Mouse (Mus musculus) limb, embryonic 14.5 days (tissue): ENCODE measurements around the gene Apoc4. TPM values are rescaled to one million over a fixed set of nuclear protein-coding genes. Genes with fewer than 3 reads are reported as not detected.
"Not testable (repeated sequence)": the region's sequence is repeated elsewhere in the genome, so short reads cannot be mapped to it uniquely, and the experiment has no call there.

ENCODE experiments used
- ATAC-seq: fragments of 200-750 bp; cut with Nextera tagmentation; 2 replicates; pipeline ENCODE4 v1.8.0; 2017; ENCODE audit warnings: low read depth, moderate number of reproducible peaks, moderate TSS enrichment; ENCODE audit not compliant: low FRiP score
- DNase-seq: peaks from one replicate; pipeline ENCODE4 v3.0.0-alpha.2; 2015; ENCODE audit warnings: low spot score
- H3K27ac ChIP-seq: fragments of 300-500 bp; sonication (generic); replicated peaks from 2 replicates; pipeline ENCODE4 v1.5.1; 2014; ENCODE audit warnings: low read depth, mild to moderate bottlenecking, low read length, moderate library complexity, mixed read lengths
- H3K27me3 ChIP-seq: fragments of 300-500 bp; sonication (generic); 2 replicates; pipeline ENCODE4 v1.6.1; 2014; ENCODE audit warnings: low read length, mixed read lengths; ENCODE audit not compliant: control insufficient read depth, insufficient read depth
- H3K36me3 ChIP-seq: fragments of 300-500 bp; sonication (generic); 2 replicates; pipeline ENCODE4 v1.6.1; 2014; ENCODE audit warnings: mild to moderate bottlenecking, low read length, moderate library complexity, mixed read lengths; ENCODE audit not compliant: control insufficient read depth, insufficient read depth
- H3K4me1 ChIP-seq: fragments of 300-500 bp; sonication (generic); 2 replicates; pipeline ENCODE4 v1.6.1; 2014; ENCODE audit warnings: antibody characterized with exemption, low read length, mixed read lengths; ENCODE audit not compliant: control insufficient read depth, insufficient read depth
- H3K4me2 ChIP-seq: fragments of 300-500 bp; sonication (generic); replicated peaks from 2 replicates; pipeline ENCODE4 v1.6.1; 2014; ENCODE audit warnings: low read depth, mild to moderate bottlenecking, low read length, moderate library complexity; ENCODE audit not compliant: severe bottlenecking
- H3K4me3 ChIP-seq: fragments of 300-500 bp; sonication (generic); replicated peaks from 2 replicates; pipeline ENCODE4 v1.5.1; 2014; ENCODE audit warnings: low read length
- H3K9ac ChIP-seq: fragments of 300-500 bp; sonication (generic); 2 replicates; pipeline ENCODE4 v1.6.1; 2014; ENCODE audit warnings: mild to moderate bottlenecking, low read depth, low read length, moderate library complexity; ENCODE audit not compliant: severe bottlenecking
- H3K9me3 ChIP-seq: fragments of 300-500 bp; sonication (generic); 2 replicates; pipeline ENCODE4 v1.6.1; 2016; ENCODE audit warnings: low read length; ENCODE audit not compliant: control insufficient read depth
- POLR2A ChIP-seq: fragments of 200-500 bp; IDR thresholded peaks from 2 replicates; pipeline ENCODE4 v1.8.0; 2012; ENCODE audit warnings: inconsistent platforms, mild to moderate bottlenecking, moderate library complexity, borderline replicate concordance; ENCODE audit not compliant: insufficient read depth, insufficient read length; ENCODE audit errors: extremely low read depth
- WGBS: fragments of 180-500 bp; shearing (Covaris S2); extraction: QIAGEN DNeasy Blood & Tissue Kit; methylation state at CpG from one replicate; pipeline ENCODE4 v1.1.7; 2014; 5-methylcytosine and 5-hydroxymethylcytosine counted together
- polyA plus RNA-seq, 2 experiments: library from polyadenylated mRNA; depleted of rRNA in 1 of 2; stranded (reverse) in 1 of 2; unstranded in 1 of 2; fragments of >200 nt; fragmentation: Nextera tagmentation in 1 of 2; extraction: Ambion mirVana in 1 of 2; gene quantifications; 2 replicates each; pipeline versions ENCODE4 v1.2.1 to v1.2.3; 2012 to 2014

Gene Apoc4
- polyA plus RNA-seq, 2 experiments: 0.14 TPM; not detected in 1

- Histone ChIP-seq H3K4me3 (no peak overlapping the region), H3K27me3 (no peaks in the 10 kb centered on the region), H3K9me3 (no peaks in the 10 kb centered on the region), H3K27ac (no peak overlapping the region), H3K4me2 (no peak overlapping the region), H3K9ac (no peak overlapping the region), H3K36me3 (no peaks in the 10 kb centered on the region), H3K4me1 (no peaks in the 10 kb centered on the region; the same call in 1 of the 2 replicates)
- TF ChIP-seq POLR2A: no peak
- 100% methylated on average over 2 of the region's 2 CpGs for WGBS
- ATAC-seq (no peak), DNase-seq (no peak)
Observed at GRCm38 (mm10) chr7:19688611-19689010, 7.3 kb upstream of the Apoc4 start.

GRCm38 (mm10) chr7:19688101-19688500, 6.8 kb upstream of the Apoc4 start:
- H3K9me3 ChIP-seq: no peaks in the 10 kb centered on the region
- H3K9ac ChIP-seq: no peak overlapping the region
- no peak overlapping the region for H3K4me2 ChIP-seq
- ATAC-seq (no peak), DNase-seq (no peak)
- H3K36me3 ChIP-seq: no peaks in the 10 kb centered on the region
- H3K27ac ChIP-seq: no peak overlapping the region
- no peak overlapping the region for H3K4me3 ChIP-seq
- TF ChIP-seq POLR2A: no peak
- no peaks in the 10 kb centered on the region for H3K27me3 ChIP-seq
- H3K4me1 ChIP-seq: no peaks in the 10 kb centered on the region
- WGBS: 91% methylated on average over 10 of the region's 10 CpGs

GRCm38 (mm10) chr7:19686927-19687583, 5.8 kb upstream of the Apoc4 start:
- H3K4me1 ChIP-seq, DNase-seq, H3K9ac ChIP-seq, H3K27ac ChIP-seq, H3K9me3 ChIP-seq, H3K27me3 ChIP-seq, ATAC-seq, H3K4me2 ChIP-seq, H3K4me3 ChIP-seq, H3K36me3 ChIP-seq: not testable (repeated sequence)
- WGBS: 53% methylated on average over 6 of the region's 8 CpGs

GRCm38 (mm10) chr7:19686521-19686920, 5.2 kb upstream of the Apoc4 start:
- WGBS: 77% methylated on average over 6 of the region's 6 CpGs
- Histone ChIP-seq H3K9ac (no peak overlapping the region), H3K27ac (no peak overlapping the region), H3K9me3 (no peaks in the 10 kb centered on the region), H3K4me2 (no peak overlapping the region), H3K27me3 (no peaks in the 10 kb centered on the region), H3K4me3 (no peak overlapping the region), H3K4me1 (no peaks in the 10 kb centered on the region), H3K36me3 (no peaks in the 10 kb centered on the region)
- ATAC-seq: no peak
- DNase-seq: no peak
- TF ChIP-seq POLR2A: no peak

GRCm38 (mm10) chr7:19685374-19685773, 4.1 kb upstream of the Apoc4 start:
- Histone ChIP-seq H3K27me3 (no peaks in the 10 kb centered on the region), H3K4me1 (no peaks in the 10 kb centered on the region), H3K36me3 (no peaks in the 10 kb centered on the region), H3K4me3 (no peak overlapping the region), H3K9ac (no peak overlapping the region), H3K9me3 (no peaks in the 10 kb centered on the region), H3K4me2 (no peak overlapping the region), H3K27ac (no peak overlapping the region)
- TF ChIP-seq POLR2A: no peak
- ATAC-seq: no peak
- 61% methylated on average over 4 of the region's 4 CpGs for WGBS
- no peak for DNase-seq

- Histone ChIP-seq H3K4me3 (no peak overlapping the region), H3K36me3 (no peaks in the 10 kb centered on the region), H3K27ac (no peak overlapping the region), H3K27me3 (no peaks in the 10 kb centered on the region), H3K9ac (no peak overlapping the region), H3K9me3 (no peaks in the 10 kb centered on the region), H3K4me1 (no peaks in the 10 kb centered on the region), H3K4me2 (no peak overlapping the region)
- TF ChIP-seq POLR2A: no peak
- DNase-seq: no peak
- WGBS: 77% methylated on average over 6 of the region's 6 CpGs
- ATAC-seq: no peak
Observed at GRCm38 (mm10) chr7:19683771-19684201, 2.5 kb upstream of the Apoc4 start.
